Mouse (Mus musculus) splenic B cell, adult 2 months (primary cell): Measurements from ENCODE around the gene Aig1.

Experiments used
- DNase-seq: peaks from one replicate; pipeline ENCODE4 v3.0.0-alpha.2; 2011; ENCODE audit warnings: low read depth, low spot score
- H3K27me3 ChIP-seq: 2 replicates; pipeline ENCODE4 v1.6.1; 2012; ENCODE audit warnings: mild to moderate bottlenecking, low read length, moderate library complexity, mixed read lengths; ENCODE audit not compliant: control insufficient read depth, poor library complexity, insufficient read depth, severe bottlenecking
- H3K36me3 ChIP-seq: 2 replicates; pipeline ENCODE4 v1.6.1; 2012; ENCODE audit warnings: mild to moderate bottlenecking, low read length, moderate library complexity, mixed read lengths; ENCODE audit not compliant: control insufficient read depth, poor library complexity, insufficient read depth, severe bottlenecking

The Aig1 gene

GRCm38 (mm10) chr10:13716132-13716531 lies 152.6 kb downstream of the Aig1 start:
- H3K27me3 ChIP-seq, result no peaks in the 10 kb centered on the region
- DNase-seq, result no peak
- no peaks in the 10 kb centered on the region for H3K36me3 ChIP-seq

GRCm38 (mm10) chr10:13715584-13715983 lies 153.2 kb downstream of the Aig1 start:
- Histone ChIP-seq H3K27me3 (no peaks in the 10 kb centered on the region), H3K36me3 (no peaks in the 10 kb centered on the region)
- DNase-seq, result no peak

- H3K36me3 ChIP-seq, result no peaks in the 10 kb centered on the region
- H3K27me3 ChIP-seq, result no peaks in the 10 kb centered on the region
- DNase-seq, result no peak
Observed at GRCm38 (mm10) chr10:13714920-13715293, 153.9 kb downstream of the Aig1 start.

- Histone ChIP-seq H3K36me3 (no peaks in the 10 kb centered on the region), H3K27me3 (no peaks in the 10 kb centered on the region)
- no peak for DNase-seq
Observed at GRCm38 (mm10) chr10:13714199-13714919, 154.4 kb downstream of the Aig1 start.

- no peaks in the 10 kb centered on the region for H3K27me3 ChIP-seq
- H3K36me3 ChIP-seq, result no peaks in the 10 kb centered on the region
- DNase-seq, result no peak
Observed at GRCm38 (mm10) chr10:13713711-13714110, 155.1 kb downstream of the Aig1 start.

- Histone ChIP-seq H3K27me3 (no peaks in the 10 kb centered on the region), H3K36me3 (no peaks in the 10 kb centered on the region)
- no peak for DNase-seq
Observed at GRCm38 (mm10) chr10:13713116-13713515, 155.7 kb downstream of the Aig1 start.

GRCm38 (mm10) chr10:13711281-13711829 lies 157.4 kb downstream of the Aig1 start:
- DNase-seq, result no peak
- no peaks in the 10 kb centered on the region for H3K36me3 ChIP-seq
- no peaks in the 10 kb centered on the region for H3K27me3 ChIP-seq

- no peak for DNase-seq
- Histone ChIP-seq H3K27me3 (no peaks in the 10 kb centered on the region), H3K36me3 (no peaks in the 10 kb centered on the region)
Observed at GRCm38 (mm10) chr10:13705771-13706170, 163.0 kb downstream of the Aig1 start.

- H3K36me3 ChIP-seq, result no peaks in the 10 kb centered on the region
- no peak for DNase-seq
Observed at GRCm38 (mm10) chr10:13702688-13703087, 166.1 kb downstream of the Aig1 start.

GRCm38 (mm10) chr10:13702043-13702442 lies 166.7 kb downstream of the Aig1 start:
- Histone ChIP-seq H3K36me3 (no peaks in the 10 kb centered on the region), H3K27me3 (no peaks in the 10 kb centered on the region)
- DNase-seq, result no peak

More at GRCm38 (mm10) chr10:13702688-13703087, 166.1 kb downstream of the Aig1 start:
- H3K27me3 ChIP-seq, result no peaks in the 10 kb centered on the region

- no peaks in the 10 kb centered on the region for H3K36me3 ChIP-seq
Observed at GRCm38 (mm10) chr10:13696326-13696725, 172.5 kb downstream of the Aig1 start.

GRCm38 (mm10) chr10:13693276-13693675 lies 175.5 kb downstream of the Aig1 start:
- DNase-seq, result no peak
- Histone ChIP-seq H3K36me3 (no peaks in the 10 kb centered on the region), H3K27me3 (no peaks in the 10 kb centered on the region)

More at GRCm38 (mm10) chr10:13696326-13696725, 172.5 kb downstream of the Aig1 start:
- no peaks in the 10 kb centered on the region for H3K27me3 ChIP-seq
- no peak for DNase-seq

- DNase-seq, result no peak
- no peaks in the 10 kb centered on the region for H3K27me3 ChIP-seq
- no peaks in the 10 kb centered on the region for H3K36me3 ChIP-seq
Observed at GRCm38 (mm10) chr10:13690773-13691172, 178.0 kb downstream of the Aig1 start.

GRCm38 (mm10) chr10:13689841-13690590 lies 178.8 kb downstream of the Aig1 start:
- no peak for DNase-seq
- Histone ChIP-seq H3K27me3 (no peaks in the 10 kb centered on the region), H3K36me3 (no peaks in the 10 kb centered on the region)

GRCm38 (mm10) chr10:13688386-13689120 lies 180.2 kb downstream of the Aig1 start:
- no peak for DNase-seq
- no peaks in the 10 kb centered on the region for H3K27me3 ChIP-seq
- no peaks in the 10 kb centered on the region for H3K36me3 ChIP-seq
